Mouse (Mus musculus): ENCODE measurements around the gene Casz1.

Casz1 gene

DNA sequence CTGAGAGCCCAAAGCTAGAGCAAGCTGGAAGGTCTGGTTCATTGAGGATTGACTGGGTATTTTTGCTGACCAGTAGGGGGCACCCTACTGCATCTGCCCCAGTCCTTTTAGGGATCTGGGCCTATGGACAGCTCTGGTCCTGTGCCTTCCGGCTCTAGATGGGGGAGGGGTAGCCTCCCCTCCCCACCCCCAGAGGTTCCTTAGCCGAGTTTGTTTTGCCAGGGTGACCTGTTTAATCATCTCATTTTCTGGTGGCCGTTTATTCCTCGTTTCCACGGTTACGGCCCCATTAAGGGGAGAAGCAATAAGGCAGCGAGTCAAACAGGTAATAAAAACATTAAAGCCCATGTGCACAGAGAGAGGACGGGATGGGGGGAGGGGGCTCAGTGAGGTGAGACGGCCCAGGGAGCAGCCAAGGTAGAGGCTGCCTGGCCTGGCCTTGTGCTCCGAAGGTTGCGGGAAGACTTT, 104.0 kb downstream of the Casz1 start:
- no peak for DNase-seq (ENCODE audit: low spot score)

DNA sequence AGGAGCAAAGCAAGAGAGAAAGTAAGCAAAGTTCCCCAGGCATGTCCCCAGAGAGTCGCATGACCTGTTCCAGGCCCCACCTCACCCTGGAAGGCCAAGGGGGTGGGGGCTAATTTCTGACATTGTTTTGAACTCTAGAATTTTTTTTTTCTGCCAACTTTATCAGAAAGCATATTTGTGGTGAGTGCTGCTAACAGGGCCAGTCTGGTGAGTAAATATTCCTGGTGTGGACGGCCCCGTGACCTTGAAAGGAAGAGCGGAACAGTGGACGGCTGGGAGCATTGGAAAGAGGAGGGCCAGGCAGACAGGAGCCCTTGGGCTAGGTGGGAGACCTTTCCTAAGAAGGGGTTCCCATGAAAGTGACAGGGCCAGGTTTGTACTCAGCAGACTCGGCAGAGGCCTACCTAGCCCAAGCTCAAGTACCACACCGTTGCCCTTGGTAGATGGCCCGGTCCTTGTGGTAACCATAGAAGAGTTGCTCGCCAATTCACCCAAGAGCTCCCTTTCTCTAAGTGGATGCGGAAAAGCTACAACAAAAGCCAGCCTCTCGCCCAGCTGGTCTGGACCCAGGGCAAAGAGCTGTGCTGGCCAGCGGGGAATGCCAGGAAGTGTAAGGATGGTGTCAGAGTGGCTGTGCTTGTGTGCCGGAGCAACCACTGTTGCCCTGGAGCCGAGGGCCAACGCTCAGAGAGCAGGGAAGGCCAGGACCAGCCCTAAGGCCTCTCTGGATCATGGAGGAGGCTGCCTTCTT, 104.7 kb downstream of the Casz1 start:
- DNase-seq (ENCODE audit: low spot score): no peak

DNA sequence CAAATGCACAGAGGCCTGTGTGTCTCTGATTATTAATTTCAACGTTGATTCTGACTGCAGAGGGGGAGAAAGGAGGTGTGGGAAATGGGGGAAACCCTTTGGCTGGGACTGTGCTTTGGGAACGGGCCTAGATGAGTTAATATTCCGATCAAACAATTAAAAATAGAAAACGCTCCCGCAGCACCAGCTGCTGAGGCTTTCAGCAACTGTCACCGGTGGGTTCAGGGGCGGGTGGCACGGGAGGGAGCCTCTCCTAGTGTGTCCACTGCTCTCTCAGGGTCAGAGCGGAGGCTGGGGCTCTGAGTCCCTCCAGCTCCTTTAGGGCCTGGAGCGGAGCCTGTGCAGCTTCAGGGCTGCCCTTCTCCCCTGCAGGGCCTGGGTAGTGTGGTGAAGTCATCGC, 105.3 kb downstream of the Casz1 start:
- DNase-seq (ENCODE audit: low spot score): no peak

DNA sequence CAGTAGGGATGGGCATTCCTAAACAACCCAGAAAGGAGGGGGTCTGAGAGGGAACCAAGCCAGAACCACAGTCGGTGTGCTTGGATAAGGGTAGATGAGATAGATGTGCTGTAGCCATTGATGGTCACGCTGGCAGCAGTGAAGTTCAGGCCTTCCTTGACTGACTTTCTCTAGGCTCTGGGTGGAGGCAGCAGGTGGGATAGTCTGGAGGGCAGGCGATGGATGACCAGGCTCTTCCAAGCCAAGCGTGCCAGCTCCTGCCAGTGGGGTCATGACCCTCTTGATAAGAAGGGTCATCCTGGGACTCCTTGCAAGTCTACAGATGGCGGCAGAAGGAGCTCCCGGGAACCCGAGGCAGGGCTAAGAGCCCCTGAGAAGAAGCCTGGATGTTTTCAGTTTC, 107.9 kb downstream of the Casz1 start:
- no peak for DNase-seq (ENCODE audit: low spot score)

DNA sequence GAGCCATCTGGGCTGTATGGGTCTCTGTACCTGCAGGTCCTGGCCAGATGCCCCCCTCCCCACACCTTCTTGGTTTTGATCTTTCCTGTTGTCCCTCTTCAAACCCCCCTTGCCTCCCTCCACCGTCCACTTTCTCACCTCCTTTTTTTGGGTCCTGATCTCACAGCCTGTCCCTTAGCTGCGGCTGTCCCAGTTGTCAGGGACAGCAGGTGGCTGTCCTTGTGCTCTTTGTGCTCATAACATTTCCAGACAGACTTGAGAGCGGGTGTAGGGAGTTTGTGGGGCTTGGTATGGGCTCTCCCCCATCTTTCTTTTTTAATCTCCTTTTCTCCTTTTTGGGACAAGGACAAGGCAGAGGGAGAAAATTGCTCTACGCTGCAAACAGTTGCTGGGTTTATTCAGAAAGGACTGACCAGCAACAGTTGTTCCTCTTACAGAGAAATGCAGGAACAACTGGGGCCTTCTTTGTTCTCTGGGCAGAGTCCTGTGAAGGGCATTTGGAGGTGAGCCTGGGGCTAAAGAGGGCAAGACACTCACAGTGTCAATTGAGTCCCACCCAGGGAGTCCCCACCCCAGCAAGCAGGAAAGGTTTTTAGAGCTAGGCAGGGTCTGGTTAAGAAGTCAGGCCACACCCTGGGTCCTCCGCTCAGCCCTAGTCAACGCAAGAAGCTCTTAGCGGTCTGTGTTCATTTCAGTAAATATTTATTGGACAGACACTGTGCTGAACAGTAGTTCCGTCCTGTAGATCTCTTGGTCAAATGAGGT, 108.8 kb downstream of the Casz1 start:
- DNase-seq (ENCODE audit: low spot score): no peak

DNA sequence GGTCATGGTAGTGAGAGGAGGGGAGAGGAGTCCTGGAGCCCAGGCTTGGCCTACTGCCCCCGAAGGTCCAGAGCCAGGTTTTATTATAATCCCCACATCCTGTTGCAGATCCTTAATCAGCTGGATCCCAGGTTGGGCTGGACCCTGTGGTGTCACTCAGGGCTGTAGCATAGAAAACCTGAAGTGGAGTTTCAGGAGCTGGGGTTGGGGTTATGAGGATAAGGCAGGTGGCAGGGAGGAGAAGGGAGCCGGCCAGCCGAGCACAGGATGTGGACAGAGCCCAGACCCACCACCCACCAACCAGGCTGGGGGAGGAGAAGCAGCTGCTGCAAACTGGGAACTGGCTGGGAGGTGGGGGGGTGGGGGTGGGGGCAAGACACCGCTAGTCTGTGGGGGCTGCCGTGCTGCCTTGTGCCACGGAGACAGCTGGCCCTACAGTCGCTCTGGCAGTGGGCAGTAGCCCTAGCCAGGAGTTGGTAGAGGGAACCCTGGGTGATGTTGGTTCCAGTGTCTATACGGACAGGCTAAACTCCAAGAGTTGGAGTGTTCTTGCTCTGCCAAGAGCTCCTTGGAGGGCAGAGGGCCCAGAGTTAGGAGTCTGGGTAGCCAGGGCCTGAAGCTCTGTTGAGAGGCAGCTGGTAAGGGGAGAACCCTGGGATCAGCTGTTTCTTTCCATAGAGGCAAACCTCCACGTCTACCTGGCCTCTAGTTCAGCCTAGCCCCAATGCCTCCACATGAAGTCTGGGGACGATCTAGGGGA, 110.8 kb downstream of the Casz1 start:
- no peak for DNase-seq (ENCODE audit: low spot score)

DNA sequence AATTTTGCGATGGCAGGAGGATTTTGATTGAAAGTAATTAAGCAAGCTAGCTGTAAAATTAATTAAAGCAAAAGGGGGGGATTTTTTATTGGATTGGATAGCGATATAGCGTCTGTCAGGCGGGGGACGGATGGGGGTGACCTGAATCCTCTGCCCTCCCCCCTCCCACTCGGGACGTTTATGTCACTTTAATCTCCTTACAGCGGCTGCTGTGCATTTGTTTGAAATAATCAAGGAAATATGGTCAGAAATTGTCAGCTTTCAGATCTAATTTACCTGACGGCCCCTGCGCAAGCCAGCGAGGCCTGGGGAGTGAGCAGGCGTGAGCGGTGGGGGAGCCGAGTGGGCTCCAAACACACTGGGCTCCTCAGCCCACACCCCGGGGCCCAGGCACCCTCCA, 111.6 kb downstream of the Casz1 start:
- no peak for DNase-seq (ENCODE audit: low spot score)

DNA sequence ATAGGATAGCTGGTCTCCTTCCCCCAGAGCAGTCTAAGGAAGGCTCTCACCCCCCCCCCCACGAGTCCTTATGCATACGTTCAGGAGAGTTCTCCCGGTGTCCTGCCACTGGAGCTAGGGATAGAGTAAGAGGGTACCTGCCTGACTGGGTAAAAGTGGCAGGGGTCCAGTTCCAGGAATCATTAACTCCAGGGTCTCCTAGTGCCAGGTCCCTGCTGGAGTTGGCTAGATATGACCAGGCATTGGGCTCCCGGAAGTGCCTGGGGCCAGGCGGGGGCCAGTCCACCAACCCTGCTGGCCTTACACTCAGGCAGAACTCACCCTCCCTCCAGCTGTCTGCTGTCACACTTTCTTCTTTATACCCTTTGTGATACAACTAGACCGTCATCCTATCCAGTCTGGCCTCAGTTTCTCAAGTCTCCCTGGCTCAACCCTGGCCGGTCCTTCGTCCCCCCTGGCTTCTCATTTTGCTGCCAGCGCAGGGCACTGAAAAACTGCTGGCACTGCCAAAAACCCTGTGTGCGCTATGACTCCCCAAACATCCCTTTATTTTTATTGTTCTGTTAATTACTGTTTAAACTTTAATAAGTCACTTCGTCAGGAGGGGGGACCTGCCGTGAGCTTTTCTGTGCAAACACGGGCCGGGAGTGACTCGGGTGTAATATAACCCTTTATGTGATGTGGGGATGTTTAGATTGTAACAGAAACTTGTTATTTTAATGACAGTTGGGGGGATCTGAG, 114.6 kb downstream of the Casz1 start:
- no peak for DNase-seq (ENCODE audit: low spot score)

DNA sequence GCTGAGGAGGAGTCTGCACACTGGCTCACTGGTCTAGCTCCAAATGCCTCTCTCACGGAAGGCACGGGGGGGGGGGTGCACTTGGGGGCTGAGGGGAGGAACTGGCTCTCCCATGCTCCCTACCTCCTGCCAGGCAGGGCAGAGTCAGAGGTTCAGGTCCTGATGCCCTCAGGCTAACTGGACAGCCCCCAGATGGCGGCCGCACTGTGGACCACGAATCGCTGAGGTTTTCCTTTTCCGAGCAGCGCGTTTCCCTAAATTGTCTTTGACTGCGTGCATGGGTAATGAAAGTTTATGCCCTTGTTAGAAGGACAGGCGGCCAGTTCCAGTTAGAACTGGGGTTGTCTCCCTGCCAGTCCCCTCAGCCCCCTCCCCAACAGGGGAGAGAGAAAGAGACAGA, 116.4 kb downstream of the Casz1 start:
- no peak for DNase-seq (ENCODE audit: low spot score)

DNA sequence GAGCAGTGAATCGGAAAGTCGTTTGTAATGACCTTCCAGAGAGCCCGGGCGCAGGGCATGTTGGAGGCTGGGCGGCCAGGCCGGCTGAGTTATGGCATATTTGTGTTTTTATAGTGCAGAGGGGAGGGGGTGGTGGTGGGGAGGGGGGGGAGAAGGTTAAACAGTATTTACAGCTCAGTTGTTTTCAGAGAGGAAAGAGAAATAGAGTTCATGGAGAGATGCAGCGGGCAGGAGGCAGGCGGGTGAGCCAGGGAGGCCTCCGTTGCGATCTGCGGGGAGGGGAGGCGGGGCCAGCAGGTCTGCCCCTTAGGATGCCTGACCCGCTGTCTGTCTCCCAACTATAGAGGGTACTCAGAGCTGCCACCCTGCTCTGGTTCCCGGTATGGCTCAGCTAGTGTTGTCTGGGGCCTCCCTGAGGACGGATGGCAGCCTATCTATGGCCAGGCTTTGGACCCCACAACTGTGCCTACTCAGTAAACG, 118.0 kb downstream of the Casz1 start:
- peak; percentile 58 for DNase-seq (ENCODE audit: low spot score)

DNA sequence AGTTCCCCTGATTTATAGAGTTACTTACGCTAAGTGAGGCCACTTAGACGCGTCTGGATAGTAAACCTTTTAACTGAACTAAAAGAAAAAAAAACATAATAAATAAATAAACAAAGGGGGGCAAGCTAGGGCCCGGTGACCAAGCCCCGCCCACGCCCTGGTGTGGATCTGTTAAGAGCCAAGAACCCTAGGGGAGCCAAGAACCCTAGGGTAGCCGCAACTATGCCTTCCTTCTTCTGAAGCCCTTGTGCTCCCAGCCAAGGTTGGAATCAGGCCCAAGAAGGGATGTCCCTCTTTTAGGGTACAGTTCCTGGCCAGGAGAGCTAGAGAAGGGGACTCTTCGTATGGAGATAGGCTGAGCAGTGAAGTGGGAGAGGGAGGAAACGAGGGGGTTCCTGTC, 119.2 kb downstream of the Casz1 start:
- DNase-seq (ENCODE audit: low spot score): no peak

DNA sequence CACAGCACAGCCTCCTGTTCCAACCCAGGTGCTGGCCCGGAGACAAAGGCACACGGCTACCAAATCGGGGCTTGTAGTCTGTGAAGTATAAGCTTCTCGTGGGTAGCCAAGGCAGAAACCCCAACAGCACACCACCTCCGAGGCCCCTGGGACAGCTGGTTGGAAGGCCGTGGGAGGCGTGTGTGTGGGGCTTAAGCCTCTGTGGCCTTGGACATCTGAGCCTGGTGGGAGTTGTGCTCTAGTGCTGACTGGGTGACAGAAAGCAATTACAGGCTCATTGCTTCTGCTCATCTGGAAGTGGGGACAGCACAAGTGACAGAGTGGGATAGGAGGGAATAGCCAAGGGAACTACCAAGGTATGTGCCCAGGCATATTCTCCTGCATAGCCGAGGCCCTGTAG, 119.7 kb downstream of the Casz1 start:
- no peak for DNase-seq (ENCODE audit: low spot score)

DNA sequence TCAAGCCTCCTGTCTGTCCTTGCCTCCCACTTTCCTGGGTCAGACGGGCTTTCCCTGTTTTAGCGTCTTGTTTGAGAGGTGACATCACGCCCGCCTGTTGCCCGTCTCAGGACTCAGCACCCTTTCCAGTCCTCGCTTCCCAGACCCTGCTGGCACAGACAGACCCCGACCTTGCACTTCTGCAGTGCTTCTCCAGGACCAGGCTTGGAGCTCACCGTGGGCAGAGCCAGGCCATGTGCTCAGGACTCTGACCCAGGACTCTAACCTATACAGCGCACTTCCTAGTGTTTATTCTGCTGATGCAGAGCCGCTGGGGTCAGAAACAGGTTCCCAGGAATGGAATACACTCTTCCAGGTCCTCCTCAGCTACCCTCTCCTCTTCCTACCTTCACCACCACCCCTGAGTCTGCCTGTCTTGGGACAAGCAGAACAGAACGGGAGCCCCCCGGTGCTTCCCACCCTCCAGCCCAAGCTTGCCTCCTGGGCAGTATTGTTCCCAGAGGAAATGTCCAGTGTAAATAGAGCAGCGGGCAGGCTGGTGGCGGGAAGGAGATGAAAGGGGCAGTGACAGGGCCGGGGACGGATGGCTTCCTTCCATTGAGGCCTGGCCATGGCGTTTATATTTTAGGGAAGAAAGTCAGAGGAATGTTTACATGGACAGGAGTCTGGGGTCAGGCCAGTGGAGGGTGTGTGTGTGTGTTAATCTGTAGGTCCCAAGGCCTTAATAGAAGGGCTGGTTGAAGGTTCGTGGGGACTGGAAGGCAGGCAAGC, 121.5 kb downstream of the Casz1 start:
- no peak for DNase-seq (ENCODE audit: low spot score)

DNA sequence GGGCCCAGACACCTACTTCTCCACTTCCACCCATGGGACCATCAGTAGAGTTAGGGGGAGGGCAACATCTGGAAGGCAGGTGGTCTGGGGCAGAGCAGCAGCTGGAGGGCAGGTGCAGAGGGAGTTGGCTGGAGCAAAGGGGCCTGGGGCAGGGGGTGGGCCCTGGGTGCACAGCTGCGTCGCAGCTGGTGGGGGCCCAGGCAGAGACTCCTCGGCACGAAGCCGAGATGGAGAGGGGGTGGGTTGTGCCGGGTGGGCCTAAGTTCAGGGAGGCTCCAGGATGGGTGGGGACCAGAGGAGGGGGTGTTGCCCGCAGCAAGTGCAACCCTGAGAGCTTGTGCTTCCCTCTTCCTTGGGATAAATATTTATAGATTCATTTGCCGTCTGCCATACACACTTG, 122.2 kb downstream of the Casz1 start:
- DNase-seq (ENCODE audit: low spot score): no peak

DNA sequence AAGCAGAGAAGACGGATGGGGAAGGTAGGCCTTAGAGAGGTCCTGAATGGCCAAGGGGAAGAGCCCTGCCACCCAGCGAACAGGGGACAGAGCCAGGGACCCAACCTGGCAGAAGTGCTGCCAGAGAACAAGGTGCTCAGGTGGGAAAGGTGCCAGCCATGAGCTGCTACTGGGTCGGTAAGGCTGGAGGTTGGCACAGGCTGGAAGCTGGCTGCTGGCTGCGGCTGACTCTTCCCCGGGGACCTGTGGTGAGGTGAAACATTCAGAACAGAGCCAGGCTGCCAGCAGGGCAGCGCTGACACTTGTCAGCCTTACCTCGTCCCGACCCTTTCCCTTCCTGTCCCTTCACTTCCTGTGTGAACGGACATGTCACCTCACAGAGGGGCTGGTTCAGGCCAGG, 124.1 kb downstream of the Casz1 start:
- DNase-seq (ENCODE audit: low spot score): no peak

DNA sequence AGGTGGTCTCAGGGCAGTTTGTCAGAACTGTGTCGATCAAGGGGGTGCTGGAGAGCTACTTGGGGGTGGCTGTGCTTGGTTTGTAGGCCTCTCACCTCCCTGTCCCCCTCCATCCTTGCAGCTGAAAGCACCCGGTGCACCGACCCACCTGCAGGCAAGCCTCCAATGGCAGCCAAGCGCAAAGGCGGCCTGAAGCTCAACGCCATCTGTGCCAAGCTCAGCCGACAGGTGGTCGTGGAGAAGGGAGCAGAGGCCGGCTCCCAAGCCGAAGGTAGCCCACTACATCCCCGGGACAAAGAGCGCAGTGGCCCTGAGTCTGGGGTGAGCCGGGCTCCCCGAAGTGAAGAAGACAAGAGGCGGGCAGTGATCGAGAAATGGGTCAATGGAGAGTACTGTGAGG, 124.6 kb downstream of the Casz1 start:
- DNase-seq (ENCODE audit: low spot score): no peak

DNA sequence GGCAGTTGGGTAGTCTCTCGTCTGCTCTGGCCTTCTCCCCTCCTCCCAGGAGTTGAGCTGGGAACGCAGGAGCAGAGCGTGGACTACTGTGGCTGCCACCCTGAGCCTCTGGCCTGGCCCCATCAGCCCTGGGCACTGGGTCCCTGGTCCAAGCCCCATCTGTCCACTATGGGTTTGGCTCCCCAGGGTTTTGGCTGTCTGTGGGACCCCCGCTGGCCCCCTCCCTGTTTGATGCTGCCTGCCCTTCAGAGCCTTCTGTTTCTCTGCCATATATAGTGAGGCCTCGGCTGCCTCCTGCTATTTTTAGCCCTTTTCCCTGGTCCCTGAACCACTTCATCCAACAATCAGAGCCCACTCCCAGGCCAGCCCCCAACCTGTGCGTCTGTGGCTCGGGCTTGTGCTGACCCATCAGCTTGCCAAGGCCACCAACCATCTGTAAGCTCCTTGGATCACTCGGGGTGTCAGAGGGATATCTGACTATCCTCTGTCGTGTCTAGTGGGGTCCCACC, 126.5 kb downstream of the Casz1 start:
- DNase-seq (ENCODE audit: low spot score): no peak

DNA sequence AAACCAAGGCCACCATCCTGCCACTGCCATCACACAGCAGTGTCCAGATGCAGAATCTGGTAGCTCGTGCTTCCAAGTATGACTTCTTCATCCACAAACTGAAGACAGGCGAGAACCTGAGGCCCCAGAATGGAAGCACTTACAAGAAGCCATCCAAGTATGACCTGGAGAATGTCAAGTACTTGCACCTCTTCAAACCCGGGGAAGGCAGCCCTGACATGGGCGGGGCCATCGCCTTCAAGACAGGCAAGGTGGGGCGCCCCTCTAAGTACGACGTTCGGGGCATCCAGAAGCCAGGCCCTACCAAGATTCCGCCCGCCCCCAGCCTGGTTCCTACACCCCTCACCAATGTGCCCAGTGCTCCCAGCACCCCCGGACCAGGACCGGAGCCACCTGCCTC, 128.9 kb downstream of the Casz1 start:
- no peak for DNase-seq (ENCODE audit: low spot score)

DNA sequence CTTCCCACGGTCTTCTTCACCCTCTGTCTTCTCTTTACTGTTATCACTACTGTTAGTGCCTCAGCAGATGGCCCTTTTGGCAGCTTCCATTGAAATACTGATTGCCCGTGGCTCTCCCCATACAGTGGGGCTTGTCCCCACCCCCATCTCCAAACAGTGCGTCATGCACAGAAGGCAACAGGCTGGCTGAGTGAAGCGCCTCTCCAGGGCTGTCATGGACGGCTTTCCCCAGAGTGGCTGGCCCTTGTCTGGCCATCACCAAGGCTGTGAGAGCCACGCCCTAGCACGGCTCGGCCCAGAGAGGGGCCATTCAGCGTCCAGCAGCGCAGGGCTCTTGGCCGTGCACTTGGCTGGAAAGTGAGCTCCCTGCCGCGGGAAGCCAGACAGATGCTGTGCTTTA, 131.0 kb downstream of the Casz1 start:
- no peak for DNase-seq (ENCODE audit: low spot score)

DNA sequence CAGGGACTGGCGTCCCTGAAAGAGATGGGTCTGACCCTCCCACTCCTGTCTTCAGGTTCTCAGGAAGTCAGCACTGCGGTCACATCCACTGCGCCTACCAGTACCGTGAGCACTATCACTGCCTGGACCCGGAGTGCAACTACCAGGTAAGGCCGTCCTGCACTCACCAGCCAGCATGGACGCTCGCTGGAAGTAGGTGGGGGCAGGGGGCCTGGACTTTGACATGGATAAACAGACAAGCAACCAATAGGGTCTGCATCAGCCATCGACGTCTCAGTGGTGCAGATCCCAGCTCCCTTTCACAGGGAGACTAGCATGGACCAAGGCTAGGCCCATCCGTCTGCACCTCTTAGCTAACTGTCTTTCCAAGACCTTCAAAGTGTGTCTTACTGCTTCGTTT, 131.9 kb downstream of the Casz1 start:
- DNase-seq (ENCODE audit: low spot score): no peak

DNA sequence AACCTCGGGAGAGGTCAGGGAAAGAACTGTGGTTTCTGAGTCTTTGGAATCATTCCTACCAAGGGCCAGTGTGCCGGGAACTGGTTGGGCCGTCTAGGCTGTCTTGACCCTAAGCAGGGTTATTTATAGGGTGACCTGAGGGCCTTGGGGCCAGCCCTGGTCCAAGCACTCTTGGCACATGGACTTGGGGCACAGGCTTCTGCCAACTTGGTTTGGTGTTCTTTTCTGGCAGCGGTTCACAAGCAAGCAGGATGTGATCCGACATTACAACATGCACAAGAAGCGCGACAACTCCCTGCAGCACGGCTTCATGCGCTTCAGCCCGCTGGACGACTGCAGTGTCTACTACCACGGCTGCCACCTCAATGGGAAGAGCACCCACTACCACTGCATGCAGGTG, 132.5 kb downstream of the Casz1 start:
- DNase-seq (ENCODE audit: low spot score): no peak
